Mouse (Mus musculus) forebrain, embryonic 16.5 days (tissue): Measurements from ENCODE around the gene Mup12. TPM values are rescaled to one million over a fixed set of nuclear protein-coding genes. Genes with fewer than 3 reads are reported as not detected.
"Not testable (repeated sequence)": the region's sequence is repeated elsewhere in the genome, so short reads cannot be mapped to it uniquely, and the experiment has no call there.

ENCODE experiments used
- ATAC-seq: fragments of 200-750 bp; cut with Nextera tagmentation; 2 replicates; pipeline ENCODE4 v1.8.0; 2017; ENCODE audit warnings: mild to moderate bottlenecking, moderate library complexity
- H3K27ac ChIP-seq: fragments of 300-500 bp; sonication (generic); 2 replicates; pipeline ENCODE4 v1.5.1; 2014; ENCODE audit warnings: low read length, control low read depth
- H3K27me3 ChIP-seq: fragments of 300-500 bp; sonication (generic); replicated peaks from 2 replicates; pipeline ENCODE4 v1.6.1; 2014; ENCODE audit warnings: low read length; ENCODE audit not compliant: control insufficient read depth, insufficient read depth
- H3K36me3 ChIP-seq: fragments of 300-500 bp; sonication (generic); 2 replicates; pipeline ENCODE4 v1.6.1; 2014; ENCODE audit not compliant: control insufficient read depth, insufficient read depth
- H3K4me1 ChIP-seq: fragments of 300-500 bp; sonication (generic); replicated peaks from 2 replicates; pipeline ENCODE4 v1.6.1; 2014; ENCODE audit warnings: low read length; ENCODE audit not compliant: control insufficient read depth, insufficient read depth
- H3K4me2 ChIP-seq: fragments of 300-500 bp; sonication (generic); 2 replicates; pipeline ENCODE4 v1.6.1; 2014; ENCODE audit warnings: mild to moderate bottlenecking, low read length, control low read depth
- H3K4me3 ChIP-seq: fragments of 300-500 bp; sonication (generic); replicated peaks from 2 replicates; pipeline ENCODE4 v1.5.1; 2014; ENCODE audit warnings: mild to moderate bottlenecking, low read length, control low read depth
- H3K9ac ChIP-seq: fragments of 300-500 bp; sonication (generic); replicated peaks from 2 replicates; pipeline ENCODE4 v1.6.1; 2014; ENCODE audit warnings: low read depth, low read length, control low read depth
- H3K9me3 ChIP-seq: fragments of 300-500 bp; sonication (generic); 2 replicates; pipeline ENCODE4 v1.6.1; 2016; ENCODE audit warnings: low read length; ENCODE audit not compliant: control insufficient read depth
- WGBS: fragments of 180-500 bp; shearing (Covaris S2); extraction: QIAGEN DNeasy Blood & Tissue Kit; methylation state at CpG from one replicate; pipeline ENCODE4 v1.1.7; 2014; 5-methylcytosine and 5-hydroxymethylcytosine counted together
- polyA plus RNA-seq: library from polyadenylated mRNA; unstranded; fragments of >200 nt; fragmentation: Nextera tagmentation; extraction: Ambion mirVana; gene quantifications from 2 replicates; pipeline ENCODE4 v1.2.1, GENCODE M21; 2015

The Mup12 gene
- not detected in 2 replicates for polyA plus RNA-seq

DNA sequence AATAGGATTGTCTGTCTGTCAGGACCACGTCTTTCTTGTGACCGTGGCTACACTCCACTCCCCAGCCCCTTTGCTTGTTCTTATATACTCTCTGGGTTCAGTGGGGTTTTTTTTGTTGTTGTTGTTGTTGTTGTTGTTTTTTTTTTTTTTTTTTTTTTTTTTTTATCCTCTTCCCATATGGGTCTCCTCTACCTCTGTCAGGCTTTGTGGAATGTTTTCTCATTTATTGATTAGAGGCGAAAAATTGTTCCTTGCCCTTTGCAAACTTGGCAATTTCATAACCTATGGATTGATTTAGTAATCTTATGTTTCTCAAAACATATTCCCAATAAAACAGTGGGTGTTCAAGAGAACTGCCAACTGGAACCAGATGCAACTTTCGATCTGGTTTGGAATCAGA, at the start of gene Mup12:
Gene Mup12 (minus strand): TSS at position 101 of the 400 bp plus-strand sequence.
- not testable (repeated sequence) for H3K9me3 ChIP-seq, H3K4me1 ChIP-seq, H3K4me3 ChIP-seq, H3K27me3 ChIP-seq, ATAC-seq, H3K9ac ChIP-seq, H3K4me2 ChIP-seq, H3K36me3 ChIP-seq, H3K27ac ChIP-seq
- WGBS: 98% methylated on average over 3 of the region's 4 CpGs

Other genes with a start within 250 kb of the Mup12 start
- gene Mup1, start 239.4 kb downstream of the Mup12 start, polyA plus RNA-seq: not detected in 2 replicates
- not detected in 2 replicates for gene Mup10, start 159.1 kb downstream of the Mup12 start, polyA plus RNA-seq
- gene Mup11, start 78.9 kb downstream of the Mup12 start, polyA plus RNA-seq: not detected in 2 replicates
- not detected in 2 replicates for gene Mup22, start 80.1 kb upstream of the Mup12 start, polyA plus RNA-seq